Mouse (Mus musculus): ENCODE results near the gene Pqbp1. TPM values are rescaled to one million over a fixed set of nuclear protein-coding genes. Genes with fewer than 3 reads are reported as not detected.
A peak's percentile ranks its signal among the peaks of the same experiment; 100 is the strongest.
"Not testable (repeated sequence)": the region's sequence is repeated elsewhere in the genome, so short reads cannot be mapped to it uniquely, and the experiment has no call there.

The Pqbp1 gene
- total RNA-seq, 1 experiment, result 69.9 TPM

GRCm38 (mm10) chrX:7910473-7910872 is 11.4 kb upstream of the Pqbp1 start:
- Histone ChIP-seq H3K4me3 (ENCODE audit: insufficient read depth in 1 of 2, low read depth in 1 of 2, low read length in 2 of 2, poor library complexity in 1 of 2, severe bottlenecking in 1 of 2) (no peak overlapping the region), H3K9ac (ENCODE audit: insufficient read depth, low read depth, low read length, poor library complexity, severe bottlenecking) (no peak overlapping the region), H3K36me3 (ENCODE audit: control insufficient read depth, insufficient read depth, low read length, poor library complexity, severe bottlenecking) (no peaks in the 10 kb centered on the region), H3K9me3 (ENCODE audit: control insufficient read depth, insufficient read depth, low read depth, low read length) (no peaks in the 10 kb centered on the region), H3K4me1 (ENCODE audit: control insufficient read depth in 2 of 2, insufficient read depth in 2 of 2, low read length in 2 of 2, poor library complexity in 1 of 2) (peaks cover 0 to 2% of the 10 kb centered on the region in 2 experiments; a peak in 1 of 4 replicates), H3K27ac (ENCODE audit: insufficient read depth, low read depth, low read length, poor library complexity, severe bottlenecking) (no peak overlapping the region)
- in situ Hi-C loops (cut with MboI; ENCODE audit: low sequenced_read_pairs in 2 of 2, unreplicated experiment in 2 of 2), result no loop called here
- no peak for TF ChIP-seq HCFC1 (IDR thresholded peaks at IDR 0.05; ENCODE audit: borderline replicate concordance, insufficient read depth, low read length)
- TF ChIP-seq ZC3H11A (IDR thresholded peaks at IDR 0.05; ENCODE audit: borderline replicate concordance, low read depth, low read length), result no peak
- TF ChIP-seq ZNF384 (IDR thresholded peaks at IDR 0.05; ENCODE audit: low read depth, low read length), result no peak
- no peak for DNase-seq (ENCODE audit: low read depth, low spot score)

GRCm38 (mm10) chrX:7909242-7909641 is 10.2 kb upstream of the Pqbp1 start, which contains the start of gene Gm10490:
Gene Gm10490 (plus strand): TSS chrX:7909542.
- H3K9me3 ChIP-seq (ENCODE audit: control insufficient read depth, insufficient read depth, low read depth, low read length); H3K36me3 ChIP-seq (ENCODE audit: control insufficient read depth, insufficient read depth, low read length, poor library complexity, severe bottlenecking); H3K27ac ChIP-seq (ENCODE audit: insufficient read depth, low read depth, low read length, poor library complexity, severe bottlenecking); H3K4me1 ChIP-seq (ENCODE audit: control insufficient read depth in 2 of 2, insufficient read depth in 2 of 2, low read length in 2 of 2, poor library complexity in 1 of 2); in situ Hi-C loops (cut with MboI; ENCODE audit: low sequenced_read_pairs in 2 of 2, unreplicated experiment in 2 of 2); H3K9ac ChIP-seq (ENCODE audit: insufficient read depth, low read depth, low read length, poor library complexity, severe bottlenecking); H3K4me3 ChIP-seq (ENCODE audit: insufficient read depth in 1 of 2, low read depth in 1 of 2, low read length in 2 of 2, poor library complexity in 1 of 2, severe bottlenecking in 1 of 2); DNase-seq (ENCODE audit: low read depth, low spot score): not testable (repeated sequence)

GRCm38 (mm10) chrX:7907735-7908134 is 8.7 kb upstream of the Pqbp1 start, which contains the start of gene Gm10491:
Gene Gm10491 (minus strand): TSS chrX:7907835.
- H3K36me3 ChIP-seq (ENCODE audit: control insufficient read depth, insufficient read depth, low read length, poor library complexity, severe bottlenecking), result 0 out of 2 replicates have a peak, but pooled peaks cover 2% of the 10 kb centered on the region
- H3K9me3 ChIP-seq (ENCODE audit: control insufficient read depth, insufficient read depth, low read depth, low read length), result no peaks in the 10 kb centered on the region
- TF ChIP-seq CHD2 (IDR thresholded peaks at IDR 0.05; ENCODE audit: low read depth, low read length) (no peak), HCFC1 (IDR thresholded peaks at IDR 0.05; ENCODE audit: borderline replicate concordance, insufficient read depth, low read length) (no peak), ZNF384 (IDR thresholded peaks at IDR 0.05; ENCODE audit: low read depth, low read length) (no peak), MAFK (IDR thresholded peaks at IDR 0.05; ENCODE audit: insufficient read depth, low read depth, low read length) (no peak), ZC3H11A (IDR thresholded peaks at IDR 0.05; ENCODE audit: borderline replicate concordance, low read depth, low read length) (no peak)
- H3K27ac ChIP-seq (ENCODE audit: insufficient read depth, low read depth, low read length, poor library complexity, severe bottlenecking), result no peak within 1 kb of the TSS
- no peak for DNase-seq (ENCODE audit: low read depth, low spot score)
- in situ Hi-C loops (cut with MboI; ENCODE audit: low sequenced_read_pairs in 2 of 2, unreplicated experiment in 2 of 2), result no loop called here
- H3K9ac ChIP-seq (ENCODE audit: insufficient read depth, low read depth, low read length, poor library complexity, severe bottlenecking), result no peak within 1 kb of the TSS
- no peak within 1 kb of the TSS for H3K4me3 ChIP-seq (ENCODE audit: insufficient read depth in 1 of 2, low read depth in 1 of 2, low read length in 2 of 2, poor library complexity in 1 of 2, severe bottlenecking in 1 of 2)
- H3K4me1 ChIP-seq (ENCODE audit: control insufficient read depth in 2 of 2, insufficient read depth in 2 of 2, low read length in 2 of 2, poor library complexity in 1 of 2), result peaks cover 0 to 2% of the 10 kb centered on the region in 2 experiments; a peak in 1 of 4 replicates

- Histone ChIP-seq H3K9me3 (ENCODE audit: control insufficient read depth, insufficient read depth, low read depth, low read length) (no peaks in the 10 kb centered on the region), H3K9ac (ENCODE audit: insufficient read depth, low read depth, low read length, poor library complexity, severe bottlenecking) (no peak overlapping the region), H3K27ac (ENCODE audit: insufficient read depth, low read depth, low read length, poor library complexity, severe bottlenecking) (no peak overlapping the region), H3K4me3 (ENCODE audit: insufficient read depth in 1 of 2, low read depth in 1 of 2, low read length in 2 of 2, poor library complexity in 1 of 2, severe bottlenecking in 1 of 2) (no peak overlapping the region), H3K4me1 (ENCODE audit: control insufficient read depth in 2 of 2, insufficient read depth in 2 of 2, low read length in 2 of 2, poor library complexity in 1 of 2) (no peaks in the 10 kb centered on the region), H3K36me3 (ENCODE audit: control insufficient read depth, insufficient read depth, low read length, poor library complexity, severe bottlenecking) (0 out of 2 replicates have a peak, but pooled peaks cover 2% of the 10 kb centered on the region)
- no peak for DNase-seq (ENCODE audit: low read depth, low spot score)
- in situ Hi-C loops (cut with MboI; ENCODE audit: low sequenced_read_pairs in 2 of 2, unreplicated experiment in 2 of 2), result no loop called here
- TF ChIP-seq ZC3H11A (IDR thresholded peaks at IDR 0.05; ENCODE audit: borderline replicate concordance, low read depth, low read length), result no peak
- TF ChIP-seq CHD2 (IDR thresholded peaks at IDR 0.05; ENCODE audit: low read depth, low read length), result no peak
- TF ChIP-seq ZNF384 (IDR thresholded peaks at IDR 0.05; ENCODE audit: low read depth, low read length), result no peak
- TF ChIP-seq HCFC1 (IDR thresholded peaks at IDR 0.05; ENCODE audit: borderline replicate concordance, insufficient read depth, low read length), result no peak
- TF ChIP-seq MAFK (IDR thresholded peaks at IDR 0.05; ENCODE audit: insufficient read depth, low read depth, low read length), result no peak
These were observed 5.4 kb upstream of the Pqbp1 start for GRCm38 (mm10) chrX:7904441-7904840.

- Histone ChIP-seq H3K9ac (ENCODE audit: insufficient read depth, low read depth, low read length, poor library complexity, severe bottlenecking) (peak overlapping the region; percentile 28; the same call in 1 of the 2 replicates), H3K9me3 (ENCODE audit: control insufficient read depth, insufficient read depth, low read depth, low read length) (no peaks in the 10 kb centered on the region), H3K27ac (ENCODE audit: insufficient read depth, low read depth, low read length, poor library complexity, severe bottlenecking) (no peak overlapping the region), H3K4me1 (ENCODE audit: control insufficient read depth in 2 of 2, insufficient read depth in 2 of 2, low read length in 2 of 2, poor library complexity in 1 of 2) (no peaks in the 10 kb centered on the region), H3K4me3 (ENCODE audit: insufficient read depth in 1 of 2, low read depth in 1 of 2, low read length in 2 of 2, poor library complexity in 1 of 2, severe bottlenecking in 1 of 2) (peak overlapping the region; percentile 68 to 85), H3K36me3 (ENCODE audit: control insufficient read depth, insufficient read depth, low read length, poor library complexity, severe bottlenecking) (peaks cover 12% of the 10 kb centered on the region)
- DNase-seq (ENCODE audit: low read depth, low spot score), result no peak
- in situ Hi-C loops (cut with MboI; ENCODE audit: low sequenced_read_pairs in 2 of 2, unreplicated experiment in 2 of 2), result no loop called here
- TF ChIP-seq ZNF384 (IDR thresholded peaks at IDR 0.05; ENCODE audit: low read depth, low read length) (no peak), ZC3H11A (IDR thresholded peaks at IDR 0.05; ENCODE audit: borderline replicate concordance, low read depth, low read length) (no peak), HCFC1 (IDR thresholded peaks at IDR 0.05; ENCODE audit: borderline replicate concordance, insufficient read depth, low read length) (no peak)
These were observed 858 bp downstream of the Pqbp1 start for GRCm38 (mm10) chrX:7898211-7898610.
